Mouse (Mus musculus) bone marrow macrophage, adult 2 months (primary cell): ENCODE measurements around the gene Prkn.

Experiments
- CTCF ChIP-seq: IDR thresholded peaks from 2 replicates; pipeline ENCODE4 v1.5.1; 2012; ENCODE audit warnings: low read depth, mild to moderate bottlenecking, low read length, moderate library complexity
- POLR2A ChIP-seq: IDR thresholded peaks from 2 replicates; pipeline ENCODE4 v1.6.1; 2012; ENCODE audit warnings: mild to moderate bottlenecking, low read depth, low read length, borderline replicate concordance

DNA sequence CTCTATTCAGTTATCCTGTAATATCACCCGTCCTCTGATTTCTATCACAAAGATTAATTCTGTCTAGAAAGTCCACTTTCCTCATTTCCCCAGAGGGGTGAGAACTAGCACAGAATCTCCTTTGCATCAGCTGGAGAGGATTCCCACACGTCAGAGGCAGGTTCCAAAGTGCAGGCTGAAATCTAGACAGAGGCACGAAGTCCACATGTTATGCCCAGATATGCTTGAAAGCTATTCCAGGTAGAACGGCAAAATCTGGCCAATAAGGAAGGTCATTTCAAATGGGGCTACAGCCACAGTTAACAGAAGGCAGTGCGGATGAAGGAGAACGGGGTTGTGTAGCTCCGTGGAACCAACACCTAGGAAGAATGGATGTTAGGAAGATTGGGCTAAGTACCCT lies 478.8 kb downstream of the Prkn start:
- TF ChIP-seq CTCF (no peak), POLR2A (no peak)
